Mouse (Mus musculus): ENCODE data around the gene Myo3b.

Gene Myo3b

GRCm38 (mm10) chr2:70128590-70128989, 89.7 kb downstream of the Myo3b start:
- no peak for DNase-seq (ENCODE audit: low read depth, low spot score)

DNA sequence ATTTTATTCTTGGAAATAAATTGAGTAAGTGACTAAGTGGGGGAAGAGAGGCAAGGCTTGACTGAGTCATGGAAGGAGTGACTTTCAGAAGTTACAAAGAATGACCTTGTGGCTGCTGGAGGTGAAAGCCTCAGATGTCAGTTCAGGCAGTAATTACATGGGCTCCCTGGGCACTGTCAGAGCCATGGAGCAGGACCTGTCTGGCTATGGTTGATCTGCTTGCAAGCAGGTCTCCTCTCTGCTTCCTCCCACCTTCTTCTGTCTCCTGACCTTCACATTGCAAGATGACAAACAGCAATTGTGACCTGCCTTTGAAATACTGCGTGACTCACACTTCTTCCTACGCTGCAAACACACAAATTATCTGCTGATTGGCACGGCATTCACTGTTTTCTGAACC, 90.6 kb downstream of the Myo3b start:
- no peak for DNase-seq (ENCODE audit: low read depth, low spot score)

GRCm38 (mm10) chr2:70133281-70133680, 94.4 kb downstream of the Myo3b start:
- no peak for DNase-seq (ENCODE audit: low read depth, low spot score)

- no peak for DNase-seq (ENCODE audit: low read depth, low spot score)
Measured at GRCm38 (mm10) chr2:70137226-70137998, 98.5 kb downstream of the Myo3b start.

GRCm38 (mm10) chr2:70143543-70144188, 104.7 kb downstream of the Myo3b start:
- DNase-seq (ENCODE audit: low read depth, low spot score) = no peak

DNA sequence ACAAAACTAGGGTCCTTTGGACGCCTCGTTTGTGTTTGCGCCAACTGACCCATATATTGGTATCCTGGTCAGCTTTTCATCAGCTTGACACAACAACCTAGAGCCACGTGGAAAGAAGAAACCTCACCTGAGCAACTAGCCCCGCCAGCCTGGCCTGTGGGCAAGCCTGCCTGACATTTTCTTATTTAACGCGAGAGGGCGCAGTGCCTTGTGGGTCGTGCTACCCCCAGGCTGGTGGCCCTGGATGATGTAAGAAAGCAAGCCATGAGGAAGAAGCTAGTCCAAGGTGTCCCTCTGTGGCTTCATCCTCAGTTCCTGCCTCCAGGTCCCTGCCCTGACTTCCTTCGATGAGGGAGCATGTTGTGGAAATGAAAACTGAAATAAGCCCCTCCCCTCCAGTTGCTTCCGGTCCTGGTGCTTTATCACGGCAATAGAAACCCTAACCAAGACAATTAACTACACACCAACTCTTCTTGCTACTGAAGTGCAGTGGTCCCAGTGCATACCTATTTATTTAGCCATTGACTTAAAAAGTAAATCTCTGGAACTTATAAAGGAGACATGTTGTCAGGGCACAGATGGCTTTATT, 108.2 kb downstream of the Myo3b start:
- no peak for DNase-seq (ENCODE audit: low read depth, low spot score)

- no peak for DNase-seq (ENCODE audit: low read depth, low spot score)
Measured at GRCm38 (mm10) chr2:70148821-70149510, 110.0 kb downstream of the Myo3b start.

GRCm38 (mm10) chr2:70150399-70151035, 111.6 kb downstream of the Myo3b start:
- DNase-seq (ENCODE audit: low read depth, low spot score) = no peak

GRCm38 (mm10) chr2:70151930-70152329, 113.0 kb downstream of the Myo3b start:
- no peak for DNase-seq (ENCODE audit: low read depth, low spot score)

GRCm38 (mm10) chr2:70155226-70155836, 116.4 kb downstream of the Myo3b start:
- no peak for DNase-seq (ENCODE audit: low read depth, low spot score)

- DNase-seq (ENCODE audit: low read depth, low spot score) = no peak
Measured at GRCm38 (mm10) chr2:70159543-70159942, 120.6 kb downstream of the Myo3b start.

DNA sequence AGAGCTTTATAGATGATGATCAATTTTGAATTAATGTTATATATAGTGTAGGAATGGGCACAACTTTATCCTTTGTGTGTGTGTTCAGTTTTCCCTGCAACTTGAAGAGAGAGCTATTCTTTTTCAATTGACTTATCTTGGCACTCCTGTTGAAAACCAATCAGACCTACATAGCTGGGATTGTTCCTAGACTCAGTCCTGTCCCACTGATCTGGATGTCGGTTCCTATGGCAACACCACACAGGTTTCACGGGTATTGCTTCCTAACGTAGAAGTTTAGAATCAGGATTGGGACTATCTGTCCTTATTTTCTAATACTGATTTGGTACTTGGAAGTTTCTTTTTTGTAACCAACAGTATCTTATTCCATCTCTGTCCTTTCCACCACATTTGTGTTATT, 127.3 kb downstream of the Myo3b start:
- no peak for DNase-seq (ENCODE audit: low read depth, low spot score)

- no peak for DNase-seq (ENCODE audit: low read depth, low spot score)
Measured at GRCm38 (mm10) chr2:70167944-70168935, 129.3 kb downstream of the Myo3b start.

GRCm38 (mm10) chr2:70170469-70170868, 131.5 kb downstream of the Myo3b start:
- DNase-seq (ENCODE audit: low read depth, low spot score) = no peak

GRCm38 (mm10) chr2:70176823-70177708, 138.1 kb downstream of the Myo3b start:
- DNase-seq (ENCODE audit: low read depth, low spot score) = no peak

- no peak for DNase-seq (ENCODE audit: low read depth, low spot score)
Measured at GRCm38 (mm10) chr2:70177709-70178030, 138.7 kb downstream of the Myo3b start.

- no peak for DNase-seq (ENCODE audit: low read depth, low spot score)
Measured at GRCm38 (mm10) chr2:70178241-70178640, 139.3 kb downstream of the Myo3b start.

GRCm38 (mm10) chr2:70182150-70182670, 143.3 kb downstream of the Myo3b start:
- DNase-seq (ENCODE audit: low read depth, low spot score) = no peak

DNA sequence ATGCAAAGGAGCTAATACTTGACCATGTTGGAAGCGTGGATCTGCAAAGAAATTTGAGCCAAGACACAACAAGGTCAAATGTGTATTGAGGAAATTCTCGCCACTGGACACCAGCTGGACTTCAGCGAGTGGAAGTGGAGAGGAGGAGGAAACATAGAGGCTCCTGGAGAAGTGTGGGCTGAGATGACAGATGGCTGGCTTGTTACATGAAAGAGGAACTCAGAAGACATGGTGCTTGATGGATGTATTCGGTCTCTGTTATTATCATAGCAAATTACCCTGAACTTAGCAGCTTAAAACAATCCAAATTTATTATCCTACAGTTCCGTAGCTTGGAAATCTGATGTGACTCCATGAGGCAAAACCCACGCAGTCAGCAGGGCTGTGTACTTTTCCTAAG, 148.1 kb downstream of the Myo3b start:
- DNase-seq (ENCODE audit: low read depth, low spot score) = no peak

Data from WW6 (cell line).